Mouse (Mus musculus) heart, adult 2 months (tissue): Measurements from ENCODE around the gene Ddn. TPM values are rescaled to one million over a fixed set of nuclear protein-coding genes. Genes with fewer than 3 reads are reported as not detected.

Source experiments
- DNase-seq, 2 experiments: peaks; one replicate each; pipeline ENCODE4 v3.0.0; 2021
- H3K27ac ChIP-seq: fragments of 200-600 bp; 2 replicates; pipeline ENCODE4 v1.8.1; 2022
- H3K27me3 ChIP-seq: fragments of 200-500 bp; 2 replicates; pipeline ENCODE4 v1.6.1; 2012; ENCODE audit warnings: mild to moderate bottlenecking, low read length, inconsistent platforms, mixed read lengths; ENCODE audit not compliant: control insufficient read depth, insufficient read depth
- H3K36me3 ChIP-seq: fragments of 200-500 bp; 2 replicates; pipeline ENCODE4 v1.6.1; 2012; ENCODE audit warnings: low read length, inconsistent platforms; ENCODE audit not compliant: control insufficient read depth, insufficient read depth
- H3K4me1 ChIP-seq: fragments of 200-500 bp; 2 replicates; pipeline ENCODE4 v1.6.1; 2011; ENCODE audit warnings: low read length; ENCODE audit not compliant: control insufficient read depth, insufficient read depth
- H3K4me3 ChIP-seq: fragments of 200-600 bp; 2 replicates; pipeline ENCODE4 v1.8.1; 2022
- H3K79me2 ChIP-seq: fragments of 200-500 bp; replicated peaks from 2 replicates; pipeline ENCODE4 v1.6.1; 2012; ENCODE audit warnings: mild to moderate bottlenecking, inconsistent platforms, low read length, moderate library complexity, mixed read lengths; ENCODE audit not compliant: control insufficient read depth, insufficient read depth
- H3K9ac ChIP-seq: fragments of 200-500 bp; 2 replicates; pipeline ENCODE4 v1.6.1; 2012; ENCODE audit warnings: low read depth, mild to moderate bottlenecking, control low read depth, inconsistent platforms, low read length, mixed read lengths
- CTCF ChIP-seq: fragments of 200-600 bp; IDR thresholded peaks from 2 replicates; pipeline ENCODE4 v1.8.1; 2022; ENCODE audit warnings: antibody characterized with exemption, mild to moderate bottlenecking, moderate library complexity
- EP300 ChIP-seq: fragments of 200-500 bp; IDR thresholded peaks from 2 replicates; pipeline ENCODE4 v1.6.1; 2011; ENCODE audit warnings: low read depth, low read length, control low read depth; ENCODE audit not compliant: insufficient read depth
- POLR2A ChIP-seq: fragments of 200-500 bp; IDR thresholded peaks from 2 replicates; pipeline ENCODE4 v1.6.1; 2011; ENCODE audit warnings: mild to moderate bottlenecking, low read depth, low read length, control low read depth; ENCODE audit not compliant: insufficient read depth
- WGBS: fragments of 180-500 bp; shearing (Covaris S2); methylation state at CpG from one replicate; pipeline ENCODE4 v1.1.7; 2018; 5-methylcytosine and 5-hydroxymethylcytosine counted together
- intact Hi-C: fragments of 180-260 bp; cut with DNase I; formaldehyde crosslinking; loops from one replicate; pipeline ENCODE4 v1.15.1; 2025
- polyA plus RNA-seq: library from polyadenylated mRNA; depleted of rRNA; stranded (reverse); fragments of >200 nt; gene quantifications from 2 replicates; pipeline ENCODE4 v1.2.3, GENCODE M21; 2012
- total RNA-seq, 2 experiments: library from RNA; stranded (reverse); gene quantifications; 2 replicates each; pipeline ENCODE4 v1.2.3; 2021

Ddn gene
- total and polyA plus RNA-seq, 3 experiments = 0.23 to 0.50 (median 0.45) TPM

DNA sequence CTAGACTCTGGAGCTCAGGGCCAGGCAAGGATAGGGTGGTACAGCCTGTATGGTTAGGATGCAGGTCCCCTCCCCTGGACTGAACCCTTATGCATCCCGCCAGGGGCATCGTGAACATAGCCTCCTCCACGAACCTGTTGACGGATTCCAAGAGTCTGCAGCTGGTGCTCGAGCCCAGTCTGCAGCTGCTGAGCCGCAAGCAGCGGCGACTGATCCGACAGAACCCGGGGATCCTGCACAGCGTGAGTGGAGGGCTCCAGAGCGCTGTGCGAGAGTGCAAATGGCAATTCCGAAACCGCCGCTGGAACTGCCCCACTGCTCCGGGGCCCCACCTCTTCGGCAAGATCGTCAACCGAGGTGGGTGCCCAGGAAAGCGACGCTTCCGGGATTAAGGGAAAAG lies 18.5 kb downstream of the Ddn start:
- intact Hi-C loops = no loop called here
- Histone ChIP-seq H3K4me3 (peak overlapping the region; percentile 24; the same call in 1 of the 2 replicates), H3K27me3 (peaks cover 35% of the 10 kb centered on the region), H3K36me3 (no peaks in the 10 kb centered on the region), H3K79me2 (no peaks in the 10 kb centered on the region), H3K9ac (no peak overlapping the region), H3K4me1 (peaks cover 8% of the 10 kb centered on the region), H3K27ac (no peak overlapping the region)
- TF ChIP-seq CTCF = no peak
- TF ChIP-seq EP300 = no peak
- TF ChIP-seq POLR2A = no peak
- WGBS = under 1% methylated on average over 23 of the region's 23 CpGs
- no peak for DNase-seq

DNA sequence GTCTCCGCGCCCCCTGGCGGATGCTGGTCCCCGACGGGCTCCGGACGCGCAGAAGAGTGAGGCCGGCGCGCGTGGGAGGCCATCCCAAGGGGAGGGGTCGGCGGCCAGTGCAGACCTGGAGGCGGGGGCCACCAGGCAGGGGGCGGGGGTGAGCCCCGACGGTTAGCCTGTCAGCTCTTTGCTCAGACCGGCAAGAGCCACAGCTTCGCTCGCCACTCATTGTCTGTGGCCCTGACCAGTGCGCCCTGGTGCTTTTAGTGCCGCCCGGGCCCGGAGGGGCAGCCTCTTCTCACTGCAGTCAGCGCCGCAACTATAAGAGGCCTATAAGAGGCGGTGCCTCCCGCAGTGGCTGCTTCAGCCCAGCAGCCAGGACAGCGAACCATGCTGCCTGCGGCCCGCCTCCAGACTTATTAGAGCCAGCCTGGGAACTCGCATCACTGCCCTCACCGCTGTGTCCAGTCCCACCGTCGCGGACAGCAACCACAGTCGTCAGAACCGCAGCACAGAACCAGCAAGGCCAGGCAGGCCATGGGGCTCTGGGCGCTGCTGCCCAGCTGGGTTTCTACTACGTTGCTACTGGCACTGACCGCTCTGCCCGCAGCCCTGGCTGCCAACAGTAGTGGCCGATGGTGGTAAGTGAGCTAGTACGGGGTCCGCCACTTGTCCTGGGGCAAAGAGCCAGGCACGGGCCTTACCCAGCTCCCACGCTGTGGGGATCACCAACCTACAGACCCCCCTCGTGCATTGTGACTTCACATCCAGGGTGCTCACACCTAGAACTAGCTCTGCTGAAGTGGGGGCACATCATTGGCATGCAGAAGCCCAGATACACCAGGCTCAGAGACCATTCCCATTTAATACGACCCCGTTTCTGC lies 19.4 kb downstream of the Ddn start, which contains the start of gene Wnt1:
Wnt1 (plus strand) TSS at position 197 of the 875 bp plus-strand sequence.
- TF ChIP-seq EP300 = no peak
- no peak for TF ChIP-seq POLR2A
- peak; percentile 79 for TF ChIP-seq CTCF
- H3K9ac ChIP-seq = no peak within 1 kb of the TSS
- WGBS = 6% methylated on average over 49 of the region's 51 CpGs
- no peaks in the 10 kb centered on the region for H3K36me3 ChIP-seq
- peaks cover 35% of the 10 kb centered on the region for H3K27me3 ChIP-seq
- no peak within 1 kb of the TSS for H3K27ac ChIP-seq
- H3K79me2 ChIP-seq = no peaks in the 10 kb centered on the region
- intact Hi-C loops = no loop called here
- no peak within 1 kb of the TSS for H3K4me3 ChIP-seq
- peak in 1 of 2 experiments; percentile 73 for DNase-seq
- peaks cover 8% of the 10 kb centered on the region for H3K4me1 ChIP-seq

DNA sequence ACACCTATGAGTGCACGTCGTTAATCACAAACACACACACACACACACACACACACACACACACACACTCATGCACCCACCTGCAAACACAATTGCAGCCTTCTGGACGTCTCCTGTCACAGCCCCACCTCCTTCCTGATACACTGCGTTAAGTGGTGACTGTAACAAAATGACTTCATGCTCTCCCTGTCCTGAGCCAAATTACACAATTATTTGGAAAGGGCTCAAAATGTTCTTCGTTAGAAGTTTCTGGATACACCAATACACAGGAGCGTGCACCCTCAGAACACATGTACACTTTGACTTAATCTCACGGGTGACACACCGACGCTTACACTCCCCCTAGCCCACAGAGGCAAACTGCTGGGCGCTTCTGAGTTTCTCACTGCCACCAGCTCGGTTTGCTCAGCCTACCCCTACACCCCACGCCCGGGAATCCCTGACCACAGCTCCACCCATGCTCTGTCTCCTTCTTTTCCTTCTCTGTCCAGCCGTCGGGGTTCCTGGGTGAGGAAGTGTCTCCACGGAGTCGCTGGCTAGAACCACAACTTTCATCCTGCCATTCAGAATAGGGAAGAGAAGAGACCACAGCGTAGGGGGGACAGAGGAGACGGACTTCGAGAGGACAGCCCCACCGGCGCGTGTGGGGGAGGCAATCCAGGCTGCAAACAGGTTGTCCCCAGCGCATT lies 20.2 kb downstream of the Ddn start:
- Histone ChIP-seq H3K36me3 (no peaks in the 10 kb centered on the region), H3K4me3 (no peak overlapping the region), H3K27me3 (peaks cover 35% of the 10 kb centered on the region), H3K4me1 (peaks cover 8% of the 10 kb centered on the region), H3K9ac (no peak overlapping the region), H3K79me2 (no peaks in the 10 kb centered on the region), H3K27ac (no peak overlapping the region)
- 12% methylated on average over 24 of the region's 24 CpGs for WGBS
- intact Hi-C loops = no loop called here
- DNase-seq = no peak
- TF ChIP-seq POLR2A (no peak), EP300 (no peak), CTCF (no peak)

DNA sequence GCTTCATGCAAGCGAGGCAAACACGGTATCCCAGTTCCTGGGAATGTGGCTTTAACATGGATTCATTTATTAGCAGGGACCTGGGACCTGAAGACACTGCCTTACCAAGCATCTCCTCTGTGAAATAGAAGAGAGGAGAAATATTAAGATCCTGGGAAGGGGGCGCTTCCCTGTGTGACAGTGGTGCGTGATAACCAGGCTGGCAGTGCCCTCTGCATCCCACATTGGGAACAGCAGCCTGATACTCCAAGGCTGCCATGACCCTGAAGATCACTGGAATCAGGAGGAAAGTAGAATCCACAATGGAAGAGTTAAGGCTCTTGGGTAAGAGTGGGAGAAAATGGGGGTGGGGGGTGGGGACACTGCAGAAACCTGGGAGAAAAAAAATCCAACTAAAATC lies 21.4 kb downstream of the Ddn start:
- Histone ChIP-seq H3K27ac (no peak overlapping the region), H3K27me3 (peaks cover 34% of the 10 kb centered on the region), H3K36me3 (no peaks in the 10 kb centered on the region), H3K9ac (no peak overlapping the region), H3K79me2 (no peaks in the 10 kb centered on the region), H3K4me3 (no peak overlapping the region), H3K4me1 (peaks cover 8% of the 10 kb centered on the region)
- TF ChIP-seq CTCF (peak; percentile 32), POLR2A (no peak)
- whole genome bisulfite sequencing = 34% methylated on average over 4 of the region's 4 CpGs
- intact Hi-C loops = no loop called here
- no peak for DNase-seq

DNA sequence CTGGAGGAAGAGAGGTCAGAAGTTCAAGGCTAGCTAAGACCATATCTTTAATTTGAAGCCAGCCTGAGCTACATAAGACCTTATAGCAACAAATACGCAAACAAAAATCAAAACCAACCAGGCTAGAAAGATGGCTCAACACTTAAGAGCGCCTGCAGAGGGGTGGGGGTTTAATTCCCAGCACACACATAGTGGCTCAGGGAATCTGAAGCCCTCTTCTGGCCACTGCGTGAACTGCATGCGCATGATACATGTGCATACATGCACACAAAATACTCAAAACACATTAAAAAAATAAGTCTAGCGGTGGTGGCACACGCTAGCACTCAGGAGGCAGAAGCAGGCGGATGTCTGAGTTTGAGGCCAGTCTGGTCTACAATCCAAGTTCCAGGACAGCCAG lies 23.5 kb downstream of the Ddn start:
- H3K27me3 ChIP-seq = peaks cover 15% of the 10 kb centered on the region
- TF ChIP-seq POLR2A = no peak
- peak; percentile 67 for TF ChIP-seq CTCF

DNA sequence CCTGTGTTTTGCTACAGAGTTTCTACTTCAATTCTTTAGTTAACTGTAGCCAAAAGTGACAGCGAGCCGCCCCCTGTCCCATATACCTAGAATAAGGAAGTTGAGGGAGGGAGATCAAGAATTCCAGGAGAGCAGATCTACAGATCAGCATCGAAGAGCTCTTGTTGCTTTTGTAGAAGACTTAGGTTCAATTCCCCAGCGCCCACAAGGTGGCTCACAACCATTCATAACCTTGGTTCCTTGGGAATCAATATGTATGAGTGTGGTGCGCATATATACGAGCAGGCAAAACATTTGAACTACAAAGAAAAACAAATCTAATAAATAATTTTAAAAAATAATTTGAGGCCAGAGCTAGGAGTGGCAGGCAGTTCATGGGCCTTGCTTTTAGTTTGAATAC lies 28.1 kb downstream of the Ddn start:
- 54% methylated on average over 6 of the region's 6 CpGs for WGBS
- Histone ChIP-seq H3K9ac (no peak overlapping the region), H3K27me3 (peaks cover 23% of the 10 kb centered on the region), H3K36me3 (no peaks in the 10 kb centered on the region), H3K4me1 (peaks cover 2% of the 10 kb centered on the region; the same call in 1 of the 2 replicates), H3K27ac (no peak overlapping the region), H3K79me2 (no peaks in the 10 kb centered on the region), H3K4me3 (no peak overlapping the region)
- DNase-seq = no peak
- no peak for TF ChIP-seq CTCF
- TF ChIP-seq EP300 = no peak
- no peak for TF ChIP-seq POLR2A
- intact Hi-C loops = no loop called here

More for the DNA sequence above, 23.5 kb downstream of the Ddn start:
- no peak overlapping the region for H3K9ac ChIP-seq
- H3K4me3 ChIP-seq = no peak overlapping the region
- no peaks in the 10 kb centered on the region for H3K79me2 ChIP-seq
- WGBS = 43% methylated on average over 7 of the region's 7 CpGs
- no peaks in the 10 kb centered on the region for H3K36me3 ChIP-seq
- no peak overlapping the region for H3K27ac ChIP-seq
- intact Hi-C loops = no loop called here
- DNase-seq = no peak
- no peaks in the 10 kb centered on the region for H3K4me1 ChIP-seq
